Mouse (Mus musculus): ENCODE results near the gene Rpl31. TPM values are rescaled to one million over a fixed set of nuclear protein-coding genes. Genes with fewer than 3 reads are reported as not detected.

Rpl31 gene
- polyA plus RNA-seq, 1 experiment from 2014 or later, result 554 TPM

DNA sequence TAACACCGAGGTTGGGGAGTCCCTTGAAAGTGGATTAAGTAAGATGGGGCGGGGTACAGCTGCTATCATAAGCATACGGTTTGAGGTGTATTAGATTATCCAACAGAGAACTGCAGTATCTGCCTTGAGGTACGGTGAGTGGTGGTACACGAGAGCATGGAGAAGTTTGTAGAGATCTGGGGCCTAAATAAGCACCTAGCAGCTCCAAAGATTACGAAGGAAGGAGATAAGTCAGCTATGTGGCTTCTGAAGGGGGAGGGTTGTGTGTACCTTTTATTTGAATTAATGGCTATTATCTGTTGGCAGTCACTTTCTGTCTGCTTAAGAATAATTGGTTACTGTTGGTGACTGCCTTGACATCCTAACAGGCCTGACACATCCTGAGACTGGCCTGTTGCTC lies 2.8 kb downstream of the Rpl31 start:
- peak; percentile 11 for DNase-seq (ENCODE audit: low spot score)
- no peak for ATAC-seq (ENCODE audit: low FRiP score, low TSS enrichment)
- Histone ChIP-seq H3K36me3 (ENCODE audit: control insufficient read depth, insufficient read depth, low read length) (peaks cover 11% of the 10 kb centered on the region), H3K27ac (replicated peaks) (no peak overlapping the region), H3K4me3 (ENCODE audit: low read depth, low read length) (no peak overlapping the region), H3K9ac (ENCODE audit: low read length) (peak overlapping the region; percentile 27; the same call in 1 of the 2 replicates), H3K27me3 (ENCODE audit: control insufficient read depth, insufficient read depth, low read length) (no peaks in the 10 kb centered on the region), H3K4me1 (replicated peaks; ENCODE audit: control insufficient read depth, insufficient read depth) (peaks cover 6% of the 10 kb centered on the region; the same call in 1 of the 2 replicates), H3K4me2 (replicated peaks; ENCODE audit: low read depth) (no peak overlapping the region), H3K9me3 (ENCODE audit: control insufficient read depth, low read length) (no peaks in the 10 kb centered on the region)
- 69% methylated on average over 6 of the region's 6 CpGs for WGBS
- no peak for TF ChIP-seq CTCF (IDR thresholded peaks at IDR 0.05; ENCODE audit: low read depth)
- no peak for TF ChIP-seq EP300 (optimal IDR thresholded peaks at IDR 0.05)

DNA sequence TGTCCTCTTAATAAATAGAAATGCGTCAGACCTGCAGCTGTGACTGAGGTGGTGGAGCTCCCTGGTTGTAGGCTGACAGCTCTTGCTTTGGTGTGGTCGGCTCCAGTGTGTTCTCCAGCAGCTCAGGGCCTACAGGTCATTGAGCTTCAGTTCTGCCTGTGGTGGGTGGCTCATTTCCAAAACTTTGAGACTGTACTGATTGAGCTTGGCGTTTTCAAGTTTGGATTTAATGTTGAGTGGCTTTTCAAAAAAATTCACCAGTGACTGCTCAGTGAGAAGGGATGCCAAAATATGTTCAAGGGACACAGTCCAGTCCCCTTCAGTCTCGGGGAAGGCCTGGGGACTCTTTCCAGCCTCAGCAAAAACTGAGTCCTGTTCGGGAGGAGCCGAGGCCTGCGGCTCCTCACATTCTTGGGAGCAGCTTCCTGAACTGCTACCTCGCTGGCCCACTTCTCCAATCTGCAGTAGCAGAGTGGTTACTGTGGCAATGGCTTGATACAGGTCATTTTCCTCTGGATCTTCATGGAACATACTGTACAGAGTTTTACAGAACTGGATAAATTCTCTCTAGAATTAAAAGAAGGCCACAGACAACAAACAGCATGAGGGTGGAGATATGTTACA lies 4.7 kb downstream of the Rpl31 start:
- TF ChIP-seq EP300 (optimal IDR thresholded peaks at IDR 0.05), result no peak
- no peak for TF ChIP-seq CTCF (IDR thresholded peaks at IDR 0.05; ENCODE audit: low read depth)
- H3K4me2 ChIP-seq (replicated peaks; ENCODE audit: low read depth), result no peak overlapping the region
- H3K4me1 ChIP-seq (replicated peaks; ENCODE audit: control insufficient read depth, insufficient read depth), result peaks cover 6% of the 10 kb centered on the region; the same call in 1 of the 2 replicates
- DNase-seq (ENCODE audit: low spot score) (no peak), ATAC-seq (ENCODE audit: low FRiP score, low TSS enrichment) (no peak)
- H3K9ac ChIP-seq (ENCODE audit: low read length), result no peak overlapping the region
- H3K27ac ChIP-seq (replicated peaks), result no peak overlapping the region
- H3K4me3 ChIP-seq (ENCODE audit: low read depth, low read length), result no peak overlapping the region
- WGBS, result 65% methylated on average over 8 of the region's 8 CpGs
- H3K9me3 ChIP-seq (ENCODE audit: control insufficient read depth, low read length), result no peaks in the 10 kb centered on the region
- no peaks in the 10 kb centered on the region for H3K27me3 ChIP-seq (ENCODE audit: control insufficient read depth, insufficient read depth, low read length)
- peaks cover 11% of the 10 kb centered on the region for H3K36me3 ChIP-seq (ENCODE audit: control insufficient read depth, insufficient read depth, low read length)

DNA sequence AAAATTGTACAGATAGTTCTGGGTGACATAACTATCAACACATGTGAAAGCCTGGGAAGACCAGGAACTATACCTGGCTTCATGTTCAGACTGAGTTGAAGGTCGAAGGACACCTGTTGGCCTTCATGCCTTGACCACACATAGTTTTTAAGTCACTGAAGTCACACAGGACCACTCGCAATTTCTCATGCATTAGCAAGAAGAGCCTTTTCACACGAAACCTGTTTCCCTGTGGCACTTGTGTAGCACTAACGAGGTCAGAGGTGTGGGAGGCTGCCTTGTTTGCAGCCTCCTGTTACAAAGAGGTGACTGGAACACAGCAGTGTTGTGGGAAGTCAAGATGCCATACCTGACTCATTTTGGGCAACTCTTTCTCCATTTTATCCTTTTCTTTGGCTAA lies 5.7 kb downstream of the Rpl31 start:
- H3K36me3 ChIP-seq (ENCODE audit: control insufficient read depth, insufficient read depth, low read length), result peaks cover 11% of the 10 kb centered on the region
- WGBS, result 65% methylated on average over 4 of the region's 4 CpGs

DNA sequence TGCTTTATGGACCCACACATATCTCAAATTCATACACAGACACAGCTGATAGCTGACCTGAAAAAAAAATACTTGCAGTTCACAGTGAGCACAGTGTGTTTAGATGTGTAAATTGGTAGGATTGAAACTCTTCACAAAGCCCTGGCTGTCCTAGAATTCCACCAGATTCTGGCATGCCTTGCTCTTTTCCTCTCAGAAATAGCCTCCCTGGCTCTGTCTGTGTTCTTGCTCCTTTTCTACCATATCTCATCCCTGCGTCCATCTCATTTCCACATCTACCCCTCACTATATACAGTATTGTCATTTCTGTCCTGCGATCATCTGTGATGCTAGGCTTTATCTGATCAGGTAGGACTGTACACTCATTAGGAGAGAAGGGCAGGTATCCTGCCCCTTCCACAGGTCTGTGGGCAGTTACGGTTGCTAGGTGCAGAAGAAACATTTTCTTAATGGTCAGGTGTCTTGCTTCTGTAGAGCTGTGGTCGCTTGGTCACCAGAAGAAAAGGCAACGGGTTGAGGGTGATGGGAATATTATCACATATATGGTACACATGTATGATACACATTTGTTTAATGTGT lies 6.7 kb downstream of the Rpl31 start:
- no peak overlapping the region for H3K9ac ChIP-seq (ENCODE audit: low read length)
- no peaks in the 10 kb centered on the region for H3K9me3 ChIP-seq (ENCODE audit: control insufficient read depth, low read length)
- no peak overlapping the region for H3K4me3 ChIP-seq (ENCODE audit: low read depth, low read length)
- peaks cover 11% of the 10 kb centered on the region for H3K36me3 ChIP-seq (ENCODE audit: control insufficient read depth, insufficient read depth, low read length)
- no peak overlapping the region for H3K4me2 ChIP-seq (replicated peaks; ENCODE audit: low read depth)
- ATAC-seq (ENCODE audit: low FRiP score, low TSS enrichment) (peak; percentile 41; the same call in 1 of the 2 replicates), DNase-seq (ENCODE audit: low spot score) (peak; percentile 8)
- peaks cover 3% of the 10 kb centered on the region; the same call in 1 of the 2 replicates for H3K4me1 ChIP-seq (replicated peaks; ENCODE audit: control insufficient read depth, insufficient read depth)
- 76% methylated on average over 5 of the region's 5 CpGs for WGBS
- H3K27me3 ChIP-seq (ENCODE audit: control insufficient read depth, insufficient read depth, low read length), result no peaks in the 10 kb centered on the region
- H3K27ac ChIP-seq (replicated peaks), result no peak overlapping the region
- no peak for TF ChIP-seq CTCF (IDR thresholded peaks at IDR 0.05; ENCODE audit: low read depth)
- TF ChIP-seq EP300 (optimal IDR thresholded peaks at IDR 0.05), result no peak

More for the DNA sequence above, 5.7 kb downstream of the Rpl31 start:
- TF ChIP-seq CTCF (IDR thresholded peaks at IDR 0.05; ENCODE audit: low read depth) (no peak), EP300 (optimal IDR thresholded peaks at IDR 0.05) (no peak)
- ATAC-seq (ENCODE audit: low FRiP score, low TSS enrichment) (no peak), DNase-seq (ENCODE audit: low spot score) (peak; percentile 14)
- Histone ChIP-seq H3K4me2 (replicated peaks; ENCODE audit: low read depth) (no peak overlapping the region), H3K9ac (ENCODE audit: low read length) (no peak overlapping the region), H3K27ac (replicated peaks) (no peak overlapping the region), H3K4me1 (replicated peaks; ENCODE audit: control insufficient read depth, insufficient read depth) (peaks cover 6% of the 10 kb centered on the region; the same call in 1 of the 2 replicates), H3K4me3 (ENCODE audit: low read depth, low read length) (no peak overlapping the region), H3K27me3 (ENCODE audit: control insufficient read depth, insufficient read depth, low read length) (no peaks in the 10 kb centered on the region), H3K9me3 (ENCODE audit: control insufficient read depth, low read length) (no peaks in the 10 kb centered on the region)

DNA sequence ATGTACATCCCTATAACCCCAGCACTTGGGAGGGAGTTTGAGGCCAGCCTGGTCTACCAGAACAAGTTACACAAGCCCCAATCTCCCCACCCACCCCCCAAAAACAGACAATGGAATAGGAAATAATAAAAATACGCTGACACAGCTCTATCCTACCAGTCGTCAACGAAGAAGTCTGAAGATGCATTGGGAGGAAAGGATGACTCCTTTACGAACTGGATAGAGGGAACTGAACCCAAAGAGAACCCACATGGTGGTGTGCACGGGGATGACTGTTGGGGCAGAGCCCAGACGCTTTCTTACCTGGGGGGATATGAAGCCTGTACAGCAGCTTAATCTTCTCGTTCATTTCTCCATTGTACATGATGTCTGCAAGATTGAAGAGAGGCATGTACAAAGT lies 8.5 kb downstream of the Rpl31 start:
- H3K36me3 ChIP-seq (ENCODE audit: control insufficient read depth, insufficient read depth, low read length), result peaks cover 4% of the 10 kb centered on the region
- H3K4me3 ChIP-seq (ENCODE audit: low read depth, low read length), result no peak overlapping the region
- H3K27me3 ChIP-seq (ENCODE audit: control insufficient read depth, insufficient read depth, low read length), result no peaks in the 10 kb centered on the region
- no peak for TF ChIP-seq CTCF (IDR thresholded peaks at IDR 0.05; ENCODE audit: low read depth)
- TF ChIP-seq EP300 (optimal IDR thresholded peaks at IDR 0.05), result no peak
- H3K9me3 ChIP-seq (ENCODE audit: control insufficient read depth, low read length), result no peaks in the 10 kb centered on the region
- 85% methylated on average over 7 of the region's 7 CpGs for WGBS
- peak; percentile 10 for DNase-seq (ENCODE audit: low spot score)
- H3K4me2 ChIP-seq (replicated peaks; ENCODE audit: low read depth), result no peak overlapping the region
- no peaks in the 10 kb centered on the region for H3K4me1 ChIP-seq (replicated peaks; ENCODE audit: control insufficient read depth, insufficient read depth)
- no peak for ATAC-seq (ENCODE audit: low FRiP score, low TSS enrichment)
- no peak overlapping the region for H3K27ac ChIP-seq (replicated peaks)
- no peak overlapping the region for H3K9ac ChIP-seq (ENCODE audit: low read length)

DNA sequence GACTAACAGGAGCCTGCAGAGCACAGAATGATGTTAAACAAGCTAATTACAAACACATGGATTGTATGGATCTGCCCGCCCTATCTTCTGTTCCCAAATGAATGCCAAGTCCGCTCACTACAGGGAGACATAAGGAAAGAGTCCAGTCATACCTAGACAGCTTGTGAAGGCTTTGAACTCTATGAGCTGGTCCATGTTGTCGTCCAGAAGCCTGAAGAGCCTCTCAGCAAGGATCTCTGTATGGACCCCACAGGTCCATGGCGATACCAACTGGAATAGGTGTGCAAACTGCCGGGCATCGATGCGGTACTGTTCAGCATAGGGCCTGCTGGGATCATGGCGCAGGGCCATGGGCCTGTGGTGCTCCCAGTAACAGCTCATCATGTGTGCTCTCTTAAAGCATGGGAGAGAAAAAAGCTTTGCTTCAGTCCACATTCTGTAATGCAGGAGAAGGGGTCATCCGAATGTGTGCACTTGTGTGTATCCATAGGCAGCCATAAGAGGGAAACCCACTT lies 9.1 kb downstream of the Rpl31 start:
- WGBS, result 92% methylated on average over 9 of the region's 9 CpGs
- Histone ChIP-seq H3K4me3 (ENCODE audit: low read depth, low read length) (no peak overlapping the region), H3K27ac (replicated peaks) (no peak overlapping the region), H3K9ac (ENCODE audit: low read length) (no peak overlapping the region), H3K9me3 (ENCODE audit: control insufficient read depth, low read length) (no peaks in the 10 kb centered on the region), H3K4me1 (replicated peaks; ENCODE audit: control insufficient read depth, insufficient read depth) (no peaks in the 10 kb centered on the region), H3K36me3 (ENCODE audit: control insufficient read depth, insufficient read depth, low read length) (peaks cover 4% of the 10 kb centered on the region), H3K27me3 (ENCODE audit: control insufficient read depth, insufficient read depth, low read length) (no peaks in the 10 kb centered on the region), H3K4me2 (replicated peaks; ENCODE audit: low read depth) (no peak overlapping the region)
- ATAC-seq (ENCODE audit: low FRiP score, low TSS enrichment) (no peak), DNase-seq (ENCODE audit: low spot score) (peak; percentile 10)
- TF ChIP-seq EP300 (optimal IDR thresholded peaks at IDR 0.05) (no peak), CTCF (IDR thresholded peaks at IDR 0.05; ENCODE audit: low read depth) (no peak)
